Mouse (Mus musculus) liver, embryonic 14.5 days (tissue): ENCODE data around the gene Sh3gl3.

Experiments used
- CTCF ChIP-seq: IDR thresholded peaks from 2 replicates; pipeline ENCODE4 v1.5.1; 2016; ENCODE audit warnings: antibody characterized with exemption, low read depth, control low read depth
- EP300 ChIP-seq: IDR thresholded peaks from 2 replicates; pipeline ENCODE4 v1.6.1; 2016; ENCODE audit warnings: antibody characterized with exemption, low read depth

- TF ChIP-seq CTCF (no peak), EP300 (no peak)
These were observed 176.2 kb downstream of the Sh3gl3 start for GRCm38 (mm10) chr7:82349796-82350195.
